18 mouse cellular contexts compared by ENCODE assay signal in genomic region chr11:35210728-35211682, GRCm38 (mm10).
DNase-seq lines count a peak whose midpoint lies in the region; ATAC-seq and TF ChIP-seq lines count a peak whose summit lies in the region.
"Had no signal": no experiment of that assay in that cellular context is flagged by ENCODE, and none has a peak within 500 bp of the region (broad histone marks: within the 10 kb centered on the region; RNA-seq: fewer than 3 reads in every experiment).

No protein-coding gene starts in this region.

- intact Hi-C loops in heart, postnatal 25 days (cut with DNase I): no loop called here

- no peak for DNase-seq in heart, embryonic 10.5 days (ENCODE audit: low spot score)
- no peak for DNase-seq in heart, postnatal 25 days (ENCODE audit: low spot score)
- peak; percentile 23 for DNase-seq in liver, embryonic 11.5 days (ENCODE audit: low spot score)
- DNase-seq in liver, postnatal 0 days: no peak
- peak; percentile 57 for DNase-seq in embryonic facial prominence, embryonic 14.5 days (ENCODE audit: low spot score)
- peak; percentile 45 for DNase-seq in limb, embryonic 11.5 days (ENCODE audit: low spot score)
- DNase-seq in frontal cortex, postnatal 14 days (ENCODE audit: low spot score in 2 of 2): no peak
- DNase-seq: cerebellum, postnatal 25 days; gastrocnemius, adult 2 months; kidney, adult 18-20 months; liver, embryonic 13.5 days; lung, postnatal 4 days; right cerebral cortex, adult 18-20 months; thymus, postnatal 4 days had no signal

- 76% methylated on average over 14 of the region's 14 CpGs for WGBS in heart, embryonic 10.5 days
- WGBS in liver, embryonic 11.5 days: 69% methylated on average over 14 of the region's 14 CpGs
- WGBS in liver, postnatal 0 days (ENCODE audit: insufficient replicate concordance): 64% methylated on average over 14 of the region's 14 CpGs
- WGBS in embryonic facial prominence, embryonic 14.5 days: 45% methylated on average over 14 of the region's 14 CpGs
- WGBS in limb, embryonic 11.5 days: 43% methylated on average over 14 of the region's 14 CpGs

- no peak for TF ChIP-seq EP300 in liver, postnatal 0 days (IDR thresholded peaks at IDR 0.05; ENCODE audit: low read depth)

- TF ChIP-seq CTCF in liver, postnatal 0 days (IDR thresholded peaks at IDR 0.05; ENCODE audit: low read depth): no peak

- peaks cover 8% of the 10 kb centered on the region; the same call in 1 of the 2 replicates for H3K36me3 ChIP-seq in heart, embryonic 10.5 days
- H3K36me3 ChIP-seq in liver, embryonic 11.5 days (ENCODE audit: control insufficient read depth, insufficient read depth, low read length): no peaks in the 10 kb centered on the region
- H3K36me3 ChIP-seq in liver, postnatal 0 days (replicated peaks; ENCODE audit: insufficient read depth, low read length): no peaks in the 10 kb centered on the region
- no peaks in the 10 kb centered on the region for H3K36me3 ChIP-seq in embryonic facial prominence, embryonic 14.5 days (ENCODE audit: control insufficient read depth, insufficient read depth, low read length)
- H3K36me3 ChIP-seq in limb, embryonic 11.5 days (ENCODE audit: control insufficient read depth, insufficient read depth, low read length): no peaks in the 10 kb centered on the region
- H3K36me3 ChIP-seq: forebrain, embryonic 15.5 days; liver, embryonic 13.5 days; midbrain, embryonic 15.5 days had no signal

- H3K9ac ChIP-seq in liver, embryonic 11.5 days (ENCODE audit: low read depth, low read length): no peak overlapping the region
- H3K9ac ChIP-seq in liver, postnatal 0 days (replicated peaks): no peak overlapping the region
- H3K9ac ChIP-seq in embryonic facial prominence, embryonic 14.5 days (ENCODE audit: low read depth, low read length): no peak overlapping the region
- no peak overlapping the region for H3K9ac ChIP-seq in limb, embryonic 11.5 days (ENCODE audit: low read length)
- H3K9ac ChIP-seq: forebrain, embryonic 15.5 days; heart, embryonic 12.5 days; liver, embryonic 13.5 days; midbrain, embryonic 15.5 days had no signal

- H3K9me3 ChIP-seq in heart, embryonic 10.5 days: no peaks in the 10 kb centered on the region
- no peaks in the 10 kb centered on the region for H3K9me3 ChIP-seq in liver, embryonic 11.5 days (ENCODE audit: control insufficient read depth, low read length)
- H3K9me3 ChIP-seq in liver, postnatal 0 days (ENCODE audit: low read length): no peaks in the 10 kb centered on the region
- H3K9me3 ChIP-seq in embryonic facial prominence, embryonic 14.5 days (ENCODE audit: control insufficient read depth, low read length): no peaks in the 10 kb centered on the region
- H3K9me3 ChIP-seq in limb, embryonic 11.5 days (ENCODE audit: control insufficient read depth, low read length): no peaks in the 10 kb centered on the region
- H3K9me3 ChIP-seq: forebrain, embryonic 15.5 days; liver, embryonic 13.5 days; midbrain, embryonic 15.5 days had no signal

- H3K4me2 ChIP-seq in liver, embryonic 11.5 days: no peak overlapping the region
- H3K4me2 ChIP-seq in liver, postnatal 0 days (ENCODE audit: low read depth, low read length): no peak overlapping the region
- no peak overlapping the region for H3K4me2 ChIP-seq in embryonic facial prominence, embryonic 14.5 days (ENCODE audit: low read depth, low read length)
- H3K4me2 ChIP-seq in limb, embryonic 11.5 days (ENCODE audit: low read depth, severe bottlenecking): no peak overlapping the region
- H3K4me2 ChIP-seq: forebrain, embryonic 15.5 days; heart, embryonic 12.5 days; liver, embryonic 13.5 days; midbrain, embryonic 15.5 days had no signal

- H3K4me1 ChIP-seq in heart, embryonic 10.5 days: peaks cover 23% of the 10 kb centered on the region
- no peaks in the 10 kb centered on the region for H3K4me1 ChIP-seq in liver, embryonic 11.5 days (replicated peaks; ENCODE audit: control insufficient read depth, insufficient read depth, low read length)
- peaks cover 4% of the 10 kb centered on the region; the same call in 1 of the 2 replicates for H3K4me1 ChIP-seq in liver, postnatal 0 days (ENCODE audit: insufficient read depth)
- peaks cover 16% of the 10 kb centered on the region; the same call in 1 of the 2 replicates for H3K4me1 ChIP-seq in embryonic facial prominence, embryonic 14.5 days (ENCODE audit: control insufficient read depth, insufficient read depth, low read length)
- H3K4me1 ChIP-seq in limb, embryonic 11.5 days (ENCODE audit: control insufficient read depth, insufficient read depth, low read length): peaks cover 18% of the 10 kb centered on the region
- H3K4me1 ChIP-seq: forebrain, embryonic 15.5 days; liver, embryonic 13.5 days; midbrain, embryonic 15.5 days had no signal

- no peak overlapping the region for H3K4me3 ChIP-seq in heart, embryonic 10.5 days
- no peak overlapping the region for H3K4me3 ChIP-seq in liver, embryonic 11.5 days (ENCODE audit: low read depth, low read length)
- H3K4me3 ChIP-seq in liver, postnatal 0 days (ENCODE audit: low read depth, low read length): no peak overlapping the region
- no peak overlapping the region for H3K4me3 ChIP-seq in embryonic facial prominence, embryonic 14.5 days (ENCODE audit: low read depth, low read length)
- H3K4me3 ChIP-seq in limb, embryonic 11.5 days (ENCODE audit: low read depth, low read length): no peak overlapping the region
- H3K4me3 ChIP-seq: forebrain, embryonic 15.5 days; gastrocnemius, adult 2 months; heart, embryonic 12.5 days; liver, embryonic 13.5 days; midbrain, embryonic 15.5 days had no signal

- H3K27me3 ChIP-seq in heart, embryonic 10.5 days (ENCODE audit: insufficient read depth, poor library complexity, severe bottlenecking): no peaks in the 10 kb centered on the region
- peaks cover 4% of the 10 kb centered on the region for H3K27me3 ChIP-seq in liver, embryonic 11.5 days (replicated peaks; ENCODE audit: control insufficient read depth, insufficient read depth, low read length)
- peaks cover 14% of the 10 kb centered on the region; the same call in 1 of the 2 replicates for H3K27me3 ChIP-seq in liver, postnatal 0 days (ENCODE audit: insufficient read depth, low read length)
- no peaks in the 10 kb centered on the region for H3K27me3 ChIP-seq in embryonic facial prominence, embryonic 14.5 days (replicated peaks; ENCODE audit: control insufficient read depth, insufficient read depth, low read length)
- H3K27me3 ChIP-seq in limb, embryonic 11.5 days (ENCODE audit: control insufficient read depth, insufficient read depth, low read length): no peaks in the 10 kb centered on the region
- H3K27me3 ChIP-seq: forebrain, embryonic 15.5 days; heart, embryonic 12.5 days had no signal

- ATAC-seq in liver, embryonic 11.5 days (replicated peaks; ENCODE audit: low FRiP score): no peak
- ATAC-seq in liver, postnatal 0 days: no peak
- ATAC-seq in embryonic facial prominence, embryonic 14.5 days (ENCODE audit: low read depth): no peak; the same call in 1 of the 2 replicates
- no peak for ATAC-seq in limb, embryonic 11.5 days (ENCODE audit: insufficient number of reproducible peaks, low FRiP score, low TSS enrichment, low read depth)
- ATAC-seq in megakaryocyte-erythroid progenitor cell, adult 5-6 weeks (replicated peaks; ENCODE audit: low FRiP score, low TSS enrichment, poor library complexity, severe bottlenecking): no peak
- ATAC-seq: forebrain, embryonic 15.5 days; midbrain, embryonic 15.5 days had no signal

- peak overlapping the region; percentile 47; the same call in 1 of the 2 replicates for H3K27ac ChIP-seq in heart, embryonic 10.5 days
- H3K27ac ChIP-seq in liver, embryonic 11.5 days (ENCODE audit: low read depth, low read length): no peak overlapping the region
- no peak overlapping the region for H3K27ac ChIP-seq in liver, postnatal 0 days (ENCODE audit: low read depth)
- no peak overlapping the region for H3K27ac ChIP-seq in embryonic facial prominence, embryonic 14.5 days (replicated peaks; ENCODE audit: low read depth, low read length)
- H3K27ac ChIP-seq in limb, embryonic 11.5 days (replicated peaks; ENCODE audit: low read depth, low read length): no peak overlapping the region; the same call in 1 of the 2 replicates
- H3K27ac ChIP-seq: forebrain, embryonic 15.5 days; gastrocnemius, adult 2 months; liver, embryonic 13.5 days; midbrain, embryonic 15.5 days had no signal

Comparison
In these comparisons a context has a peak if more than half of its experiments do, and no peak if none do; other contexts are left out.
1. DNase-seq: peak in liver, embryonic 11.5 days (single experiment), embryonic facial prominence, embryonic 14.5 days (single experiment) and limb, embryonic 11.5 days (single experiment); none in heart, embryonic 10.5 days (single experiment), heart, postnatal 25 days (single experiment), liver, postnatal 0 days (single experiment) and frontal cortex, postnatal 14 days (0 of 2).